Mouse (Mus musculus) lung, adult 2 months (tissue): Measurements from ENCODE around the gene Angptl2. TPM values are rescaled to one million over a fixed set of nuclear protein-coding genes. Genes with fewer than 3 reads are reported as not detected.
A peak's percentile ranks its signal among the peaks of the same experiment; 100 is the strongest.

ENCODE experiments used
- DNase-seq: peaks from one replicate; pipeline ENCODE4 v3.0.0; 2022
- H3K4me1 ChIP-seq: fragments of 200-500 bp; 2 replicates; pipeline ENCODE4 v1.6.1; 2011; ENCODE audit warnings: low read length; ENCODE audit not compliant: control insufficient read depth, insufficient read depth
- H3K4me3 ChIP-seq: fragments of 200-500 bp; replicated peaks from 2 replicates; pipeline ENCODE3; 2011; ENCODE audit warnings: low read depth, mild to moderate bottlenecking, control low read depth, low read length; ENCODE audit errors: extremely low read depth
- CTCF ChIP-seq: fragments of 200-500 bp; IDR thresholded peaks from 2 replicates; pipeline ENCODE4 v1.5.1; 2011; ENCODE audit warnings: mild to moderate bottlenecking, low read length, control low read depth; ENCODE audit not compliant: insufficient read depth
- POLR2A ChIP-seq: fragments of 200-500 bp; IDR thresholded peaks from 2 replicates; pipeline ENCODE4 v1.6.1; 2011; ENCODE audit warnings: low read depth, mild to moderate bottlenecking, control low read depth, low read length, borderline replicate concordance; ENCODE audit errors: extremely low read depth
- WGBS: fragments of 180-500 bp; shearing (Covaris S2); methylation state at CpG from one replicate; pipeline ENCODE4 v1.1.7; 2018; 5-methylcytosine and 5-hydroxymethylcytosine counted together
- polyA plus RNA-seq: library from polyadenylated mRNA; depleted of rRNA; stranded (reverse); fragments of >200 nt; gene quantifications from 2 replicates; pipeline ENCODE4 v1.2.3, GENCODE M21; 2012

Angptl2 gene
- polyA plus RNA-seq, 1 experiment, result 98.5 TPM

DNA sequence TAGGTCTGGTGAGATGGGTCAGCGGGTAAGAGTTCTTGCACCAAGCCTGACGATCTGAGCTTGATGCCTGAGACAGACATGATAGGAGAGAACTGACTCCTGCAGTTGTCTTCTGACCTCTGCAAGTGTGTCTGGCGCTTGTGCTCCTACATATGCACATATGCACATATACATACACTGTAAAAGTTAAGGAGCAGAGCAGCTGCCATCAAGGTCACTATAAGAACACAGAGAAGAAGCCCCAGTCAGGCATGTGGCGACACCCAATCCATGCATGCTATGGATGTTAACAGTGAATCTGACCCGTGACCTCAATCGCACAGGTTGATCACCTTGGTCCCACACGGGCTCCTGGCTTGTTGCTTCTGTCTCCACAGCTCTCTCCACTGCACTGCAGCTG, 10.1 kb downstream of the Angptl2 start:
- no peak for DNase-seq
- 0 out of 2 replicates have a peak, but pooled peaks cover 2% of the 10 kb centered on the region for H3K4me1 ChIP-seq
- no peak for TF ChIP-seq CTCF
- no peak for TF ChIP-seq POLR2A
- 87% methylated on average over 7 of the region's 7 CpGs for WGBS
- H3K4me3 ChIP-seq, result no peak overlapping the region

DNA sequence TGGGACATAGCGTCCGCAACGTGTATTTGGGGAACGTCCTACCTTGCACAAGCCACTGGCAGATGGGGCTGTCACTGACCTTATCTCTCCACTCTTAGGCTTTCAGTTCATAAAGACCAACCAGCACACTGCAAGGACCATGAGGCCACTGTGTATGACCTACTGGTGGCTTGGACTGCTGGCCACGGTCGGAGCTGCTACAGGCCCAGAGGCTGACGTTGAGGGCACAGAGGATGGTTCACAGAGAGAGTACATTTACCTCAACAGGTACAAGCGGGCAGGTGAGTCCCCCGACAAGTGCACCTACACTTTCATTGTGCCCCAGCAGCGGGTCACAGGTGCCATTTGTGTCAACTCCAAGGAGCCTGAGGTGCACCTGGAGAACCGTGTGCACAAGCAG, 12.2 kb downstream of the Angptl2 start:
- Histone ChIP-seq H3K4me3 (no peak overlapping the region), H3K4me1 (0 out of 2 replicates have a peak, but pooled peaks cover 2% of the 10 kb centered on the region)
- no peak for DNase-seq
- TF ChIP-seq CTCF (no peak), POLR2A (no peak)
- 89% methylated on average over 11 of the region's 11 CpGs for WGBS

DNA sequence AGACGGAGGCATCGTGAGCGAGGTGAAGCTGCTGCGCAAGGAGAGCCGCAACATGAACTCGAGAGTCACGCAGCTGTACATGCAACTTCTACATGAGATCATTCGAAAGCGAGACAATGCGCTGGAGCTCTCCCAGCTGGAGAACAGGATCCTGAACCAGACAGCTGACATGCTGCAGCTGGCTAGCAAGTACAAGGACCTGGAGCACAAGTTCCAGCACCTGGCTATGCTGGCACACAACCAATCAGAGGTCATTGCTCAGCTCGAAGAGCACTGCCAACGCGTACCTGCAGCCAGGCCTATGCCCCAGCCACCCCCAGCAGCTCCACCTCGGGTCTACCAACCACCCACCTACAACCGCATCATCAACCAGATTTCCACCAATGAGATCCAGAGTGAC, 12.7 kb downstream of the Angptl2 start:
- 90% methylated on average over 15 of the region's 15 CpGs for WGBS
- Histone ChIP-seq H3K4me3 (no peak overlapping the region), H3K4me1 (0 out of 2 replicates have a peak, but pooled peaks cover under 1% of the 10 kb centered on the region)
- DNase-seq, result no peak
- TF ChIP-seq POLR2A (no peak), CTCF (no peak)

DNA sequence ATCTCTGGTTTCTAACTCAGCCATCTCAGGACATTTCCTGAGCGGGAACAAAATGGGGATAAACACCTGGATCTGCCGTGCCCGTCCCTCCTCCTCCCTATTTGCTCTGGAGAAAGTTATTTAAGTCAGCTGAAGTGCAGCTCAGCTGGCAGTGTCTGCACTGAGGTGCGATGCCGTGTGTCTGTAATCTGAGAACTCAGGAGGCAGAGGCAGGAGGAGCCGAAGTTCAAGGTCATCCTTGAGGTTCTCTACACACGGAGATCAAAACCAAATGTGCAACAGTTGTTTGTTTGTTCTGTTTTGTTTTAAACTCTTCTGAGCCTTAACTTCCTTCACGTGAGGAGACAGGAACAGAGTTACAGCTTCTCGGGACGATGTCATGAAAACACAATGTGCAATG, 14.8 kb downstream of the Angptl2 start:
- no peak for TF ChIP-seq POLR2A
- no peak for TF ChIP-seq CTCF
- 50% methylated on average over 10 of the region's 10 CpGs for WGBS
- Histone ChIP-seq H3K4me3 (no peak overlapping the region), H3K4me1 (no peaks in the 10 kb centered on the region)
- no peak for DNase-seq

DNA sequence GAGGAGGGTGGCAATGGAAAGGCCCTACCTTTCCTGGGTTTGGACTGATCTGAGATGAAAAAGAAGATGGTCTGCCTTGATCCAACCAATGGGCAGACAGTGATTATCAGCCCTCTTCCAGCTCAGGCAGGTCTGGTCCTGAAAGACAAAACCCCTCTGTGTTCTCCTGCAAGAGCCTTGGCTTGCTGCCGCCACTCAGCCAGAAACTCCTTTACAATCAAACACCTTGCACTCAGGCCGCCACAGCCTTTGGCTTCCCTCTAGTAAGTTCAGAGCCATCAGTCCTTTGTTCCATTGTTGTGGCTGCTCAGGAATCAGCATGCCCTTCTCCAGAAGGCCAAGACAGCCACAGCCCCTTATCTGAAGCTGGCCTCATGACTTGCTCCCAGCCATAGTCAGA, 15.9 kb downstream of the Angptl2 start:
- Histone ChIP-seq H3K4me1 (no peaks in the 10 kb centered on the region), H3K4me3 (no peak overlapping the region)
- 97% methylated on average over 2 of the region's 2 CpGs for WGBS
- no peak for DNase-seq
- TF ChIP-seq CTCF (no peak), POLR2A (no peak)

DNA sequence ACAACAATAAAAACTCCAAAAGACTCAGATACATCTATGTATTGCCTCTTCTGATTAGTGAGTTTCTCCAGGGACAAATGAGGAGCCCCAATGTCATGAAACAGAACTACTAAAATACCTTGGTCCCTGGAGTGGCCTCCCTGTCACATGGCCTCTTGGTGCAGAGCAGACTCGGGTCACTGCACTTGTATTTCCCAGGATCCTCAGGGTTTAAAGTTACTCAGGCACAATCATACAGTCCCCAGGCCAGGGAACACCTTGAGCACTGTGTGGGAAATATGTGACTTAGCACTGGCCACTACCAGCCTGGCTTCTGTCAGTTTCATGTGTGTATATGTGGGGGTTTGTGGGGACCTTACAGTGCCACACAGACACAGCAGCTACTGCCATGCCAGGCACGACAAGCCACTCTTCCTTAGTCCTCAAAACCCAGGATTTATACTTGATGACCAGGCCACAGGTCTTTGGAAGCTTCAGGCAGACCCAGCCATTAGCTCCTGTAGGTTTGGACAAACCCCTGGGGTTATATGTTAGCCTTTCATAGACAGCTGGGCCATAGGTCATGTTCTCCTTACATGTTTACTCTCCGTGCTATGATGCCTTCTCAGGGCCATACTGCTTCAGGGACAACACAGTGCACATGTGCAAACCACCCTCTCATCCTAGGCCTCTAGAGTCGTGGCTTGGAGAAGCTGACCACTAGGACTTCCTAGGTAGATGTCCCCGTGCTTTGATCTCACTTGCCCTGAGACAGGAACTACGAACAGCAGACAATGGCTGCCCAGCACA, 17.1 kb downstream of the Angptl2 start:
- no peak for TF ChIP-seq POLR2A
- no peak for TF ChIP-seq CTCF
- DNase-seq, result no peak

DNA sequence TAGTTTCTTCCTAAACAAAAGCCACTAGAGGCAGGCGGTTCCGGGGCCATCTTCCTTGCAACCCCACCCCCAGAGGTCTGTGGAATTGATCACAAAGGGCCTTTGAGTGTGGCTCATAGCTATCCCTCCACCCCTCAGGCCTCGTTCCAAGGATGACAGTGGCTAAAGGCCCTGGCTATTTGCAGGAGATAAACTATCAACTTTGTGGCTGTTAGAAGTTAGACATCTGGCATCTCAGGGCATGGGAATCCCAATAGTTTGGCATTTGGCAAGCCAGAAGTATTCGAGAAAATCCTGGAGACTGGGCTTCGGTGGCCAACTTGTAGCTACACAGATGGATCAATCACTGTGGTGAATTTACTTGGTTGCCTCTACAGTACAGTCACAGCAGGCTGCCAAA, 18.0 kb downstream of the Angptl2 start:
- DNase-seq, result no peak
- TF ChIP-seq POLR2A (no peak), CTCF (no peak)
- Histone ChIP-seq H3K4me3 (no peak overlapping the region), H3K4me1 (no peaks in the 10 kb centered on the region)
- WGBS, result 74% methylated on average over 5 of the region's 5 CpGs

More for the DNA sequence above, 17.1 kb downstream of the Angptl2 start:
- 68% methylated on average over 6 of the region's 6 CpGs for WGBS
- Histone ChIP-seq H3K4me1 (no peaks in the 10 kb centered on the region), H3K4me3 (no peak overlapping the region)

DNA sequence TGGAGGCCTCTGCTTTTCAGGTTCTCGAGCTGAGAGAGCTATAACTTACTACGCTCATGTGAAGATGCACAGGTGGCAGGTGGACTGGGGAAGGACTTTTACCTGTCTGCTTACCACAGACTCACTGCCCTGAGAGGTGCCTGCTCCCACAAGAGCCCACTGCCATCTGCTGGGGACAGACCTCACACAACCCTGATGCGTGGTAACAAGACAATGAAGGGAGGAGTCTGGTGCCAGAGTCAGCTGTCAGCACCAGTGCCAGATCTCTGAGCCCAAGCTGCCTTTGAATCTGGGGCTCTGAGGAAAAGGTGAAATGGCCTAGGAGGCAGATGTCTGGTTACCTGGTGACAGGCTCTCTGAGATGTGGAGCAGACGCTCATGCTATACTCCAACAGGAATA, 19.0 kb downstream of the Angptl2 start:
- TF ChIP-seq CTCF (peak; percentile 19; the same call in 1 of the 2 replicates), POLR2A (no peak)
- Histone ChIP-seq H3K4me3 (no peak overlapping the region), H3K4me1 (no peaks in the 10 kb centered on the region)
- WGBS, result 86% methylated on average over 4 of the region's 4 CpGs
- no peak for DNase-seq

DNA sequence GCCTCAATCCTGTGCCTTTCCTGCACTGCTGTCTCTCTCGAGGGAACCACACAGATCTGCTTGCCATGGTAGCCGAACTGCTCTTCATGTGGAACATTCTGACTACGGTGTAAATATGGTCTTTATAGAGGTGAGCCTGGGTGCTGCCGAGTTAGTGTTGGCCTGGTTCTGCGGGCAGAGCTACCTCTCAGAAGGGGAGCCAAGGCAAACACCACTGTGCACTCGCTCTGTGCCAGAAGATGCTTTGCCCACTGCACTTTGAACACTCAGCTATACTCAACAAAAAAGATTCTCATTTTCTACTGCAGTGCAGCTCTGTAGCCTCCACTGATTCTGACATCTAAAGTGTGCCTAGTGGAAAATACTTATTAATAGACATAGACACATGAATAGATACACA, 21.7 kb downstream of the Angptl2 start:
- whole genome bisulfite sequencing, result 76% methylated on average over 6 of the region's 6 CpGs
- Histone ChIP-seq H3K4me1 (no peaks in the 10 kb centered on the region), H3K4me3 (no peak overlapping the region)
- no peak for TF ChIP-seq POLR2A
- no peak for TF ChIP-seq CTCF
- DNase-seq, result no peak

DNA sequence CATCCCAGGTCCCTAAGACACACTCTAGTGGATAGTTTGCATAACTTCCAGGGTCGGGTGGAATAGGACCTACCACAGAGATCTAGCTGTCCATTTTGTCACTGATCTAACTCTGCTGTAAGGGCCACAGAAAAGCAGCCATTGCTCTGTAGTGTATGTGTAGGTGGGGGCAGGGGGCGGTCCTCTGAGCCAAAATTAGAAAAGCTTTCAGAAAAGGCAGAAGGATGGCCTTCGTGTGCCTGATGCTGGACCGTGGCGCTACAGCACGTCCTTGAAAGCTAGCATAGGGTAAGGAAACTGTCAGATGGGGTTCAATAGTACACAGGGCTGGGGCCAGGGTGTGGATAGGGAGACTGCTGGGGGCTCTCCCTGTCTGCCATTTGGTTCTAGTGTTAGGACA, 29.0 kb downstream of the Angptl2 start:
- TF ChIP-seq CTCF (no peak), POLR2A (no peak)

More for the DNA sequence above, 29.0 kb downstream of the Angptl2 start:
- no peak for DNase-seq
- WGBS, result 82% methylated on average over 6 of the region's 6 CpGs
- H3K4me3 ChIP-seq, result no peak overlapping the region
- H3K4me1 ChIP-seq, result no peaks in the 10 kb centered on the region
